ENCODE assay signal across 9 mouse cellular contexts in the genomic region with DNA sequence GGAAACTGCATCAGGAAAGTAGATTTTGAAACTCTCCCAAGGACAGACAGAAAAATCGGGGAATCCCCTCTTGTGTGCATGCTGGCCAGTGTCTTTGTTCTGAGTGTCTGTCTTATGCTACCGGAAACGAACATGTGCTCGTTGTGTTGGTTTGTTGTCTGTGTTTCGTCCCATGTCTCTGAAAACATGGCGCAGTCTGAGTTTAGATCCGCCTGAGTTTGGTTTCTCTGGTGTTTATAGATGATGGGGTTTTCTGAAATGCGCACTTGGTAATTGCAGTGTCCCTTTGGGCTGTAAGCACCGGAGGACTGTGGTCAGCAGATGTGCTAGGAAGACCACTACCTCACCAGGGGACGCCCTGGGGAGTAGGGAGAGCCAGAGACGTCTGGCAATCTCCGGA. TPM values are rescaled to one million over a fixed set of nuclear protein-coding genes. Genes with fewer than 3 reads are reported as not detected.
A peak's percentile ranks its signal among the peaks of the same experiment; 100 is the strongest.
DNase-seq lines count a peak whose midpoint lies in the region; ATAC-seq lines count a peak whose summit lies in the region.
"Had no signal": no experiment of that assay in that cellular context is flagged by ENCODE, and none has a peak within 500 bp of the region (broad histone marks: within the 10 kb centered on the region; RNA-seq: fewer than 3 reads in every experiment).

No protein-coding gene starts in this region.

- peak overlapping the region; percentile 42 for H3K4me2 ChIP-seq in embryonic facial prominence, embryonic 11.5 days (ENCODE audit: low read depth, low read length)
- H3K4me2 ChIP-seq in hindbrain, embryonic 11.5 days (replicated peaks; ENCODE audit: low read depth, low read length) = peak overlapping the region; percentile 37
- peak overlapping the region; percentile 47 for H3K4me2 ChIP-seq in liver, embryonic 16.5 days (ENCODE audit: low read depth, low read length)
- H3K4me2 ChIP-seq in stomach, embryonic 14.5 days (replicated peaks; ENCODE audit: low read depth, low read length) = peak overlapping the region; percentile 43

- ATAC-seq in embryonic facial prominence, embryonic 11.5 days (replicated peaks; ENCODE audit: insufficient number of reproducible peaks, low FRiP score, low TSS enrichment, low read depth) = no peak
- ATAC-seq in hindbrain, embryonic 11.5 days (ENCODE audit: low FRiP score) = no peak
- ATAC-seq in liver, embryonic 16.5 days (ENCODE audit: low read depth) = no peak
- no peak for ATAC-seq in stomach, embryonic 14.5 days (ENCODE audit: insufficient number of reproducible peaks, insufficient read depth, low FRiP score, low read depth)
- ATAC-seq in megakaryocyte-erythroid progenitor cell, adult 5-6 weeks (replicated peaks; ENCODE audit: low FRiP score, low TSS enrichment, poor library complexity, severe bottlenecking) = no peak

- H3K4me3 ChIP-seq in embryonic facial prominence, embryonic 11.5 days (ENCODE audit: low read depth, low read length) = peak overlapping the region; percentile 17; the same call in 1 of the 2 replicates
- H3K4me3 ChIP-seq in hindbrain, embryonic 11.5 days (ENCODE audit: low read depth, low read length) = no peak overlapping the region
- peak overlapping the region; percentile 39 for H3K4me3 ChIP-seq in liver, embryonic 16.5 days (ENCODE audit: low read depth, low read length)
- peak overlapping the region; percentile 27 for H3K4me3 ChIP-seq in stomach, embryonic 14.5 days (ENCODE audit: low read depth, low read length)

- H3K9ac ChIP-seq in embryonic facial prominence, embryonic 11.5 days (replicated peaks; ENCODE audit: low read length) = peak overlapping the region; percentile 37
- 0 out of 2 replicates have a peak overlapping the region, but pooled peaks have one; percentile 19 for H3K9ac ChIP-seq in hindbrain, embryonic 11.5 days (ENCODE audit: low read depth, low read length)
- H3K9ac ChIP-seq in liver, embryonic 16.5 days (ENCODE audit: low read depth, low read length) = no peak overlapping the region
- 0 out of 2 replicates have a peak overlapping the region, but pooled peaks have one; percentile 33 for H3K9ac ChIP-seq in stomach, embryonic 14.5 days (replicated peaks; ENCODE audit: low read depth, low read length)

- peak; percentile 0 for DNase-seq in right cerebral cortex, adult 18-20 months
- no peak for DNase-seq in right cerebral cortex, postnatal 4 days
- peak; percentile 11 for DNase-seq in embryonic facial prominence, embryonic 11.5 days (ENCODE audit: low spot score)
- peak; percentile 41 for DNase-seq in hindbrain, embryonic 11.5 days (ENCODE audit: low spot score)
- DNase-seq in left cerebral cortex, adult 9 months (ENCODE audit: low spot score in 2 of 2) = no peak

- H3K27me3 ChIP-seq in embryonic facial prominence, embryonic 11.5 days (ENCODE audit: control insufficient read depth, insufficient read depth, low read length) = no peaks in the 10 kb centered on the region
- no peaks in the 10 kb centered on the region for H3K27me3 ChIP-seq in hindbrain, embryonic 11.5 days (ENCODE audit: control insufficient read depth, insufficient read depth, low read length)
- no peaks in the 10 kb centered on the region for H3K27me3 ChIP-seq in liver, embryonic 16.5 days (ENCODE audit: control insufficient read depth, insufficient read depth, low read depth, low read length)
- no peaks in the 10 kb centered on the region for H3K27me3 ChIP-seq in stomach, embryonic 14.5 days (ENCODE audit: control insufficient read depth, insufficient read depth, low read length)

- no peaks in the 10 kb centered on the region for H3K9me3 ChIP-seq in embryonic facial prominence, embryonic 11.5 days (replicated peaks; ENCODE audit: control insufficient read depth, low read length)
- H3K9me3 ChIP-seq in hindbrain, embryonic 11.5 days (ENCODE audit: control insufficient read depth, low read length) = no peaks in the 10 kb centered on the region
- no peaks in the 10 kb centered on the region for H3K9me3 ChIP-seq in liver, embryonic 16.5 days (replicated peaks; ENCODE audit: control insufficient read depth, low read length)
- no peaks in the 10 kb centered on the region for H3K9me3 ChIP-seq in stomach, embryonic 14.5 days (ENCODE audit: control insufficient read depth, low read depth, low read length)

- 15% methylated on average over 12 of the region's 12 CpGs for WGBS in embryonic facial prominence, embryonic 11.5 days
- 19% methylated on average over 12 of the region's 12 CpGs for WGBS in hindbrain, embryonic 11.5 days
- WGBS in liver, embryonic 16.5 days (ENCODE audit: insufficient replicate concordance) = 7% methylated on average over 12 of the region's 12 CpGs
- 9% methylated on average over 12 of the region's 12 CpGs for WGBS in stomach, embryonic 14.5 days

- no peaks in the 10 kb centered on the region for H3K4me1 ChIP-seq in embryonic facial prominence, embryonic 11.5 days (ENCODE audit: control insufficient read depth, insufficient read depth, low read length)
- no peaks in the 10 kb centered on the region for H3K4me1 ChIP-seq in hindbrain, embryonic 11.5 days (replicated peaks; ENCODE audit: control insufficient read depth, insufficient read depth, low read length)
- H3K4me1 ChIP-seq in liver, embryonic 16.5 days (ENCODE audit: control insufficient read depth, low read depth, low read length) = no peaks in the 10 kb centered on the region
- H3K4me1 ChIP-seq in stomach, embryonic 14.5 days (ENCODE audit: control insufficient read depth, insufficient read depth, low read length) = no peaks in the 10 kb centered on the region

- H3K36me3 ChIP-seq in embryonic facial prominence, embryonic 11.5 days (replicated peaks; ENCODE audit: control insufficient read depth, insufficient read depth, low read depth, low read length) = no peaks in the 10 kb centered on the region
- no peaks in the 10 kb centered on the region for H3K36me3 ChIP-seq in hindbrain, embryonic 11.5 days (ENCODE audit: control insufficient read depth, insufficient read depth, low read length)
- no peaks in the 10 kb centered on the region for H3K36me3 ChIP-seq in liver, embryonic 16.5 days (ENCODE audit: control insufficient read depth, insufficient read depth)
- H3K36me3 ChIP-seq in stomach, embryonic 14.5 days (ENCODE audit: control insufficient read depth, insufficient read depth, low read length) = no peaks in the 10 kb centered on the region

- H3K27ac ChIP-seq in embryonic facial prominence, embryonic 11.5 days (replicated peaks; ENCODE audit: low read depth, low read length) = no peak overlapping the region
- H3K27ac ChIP-seq in hindbrain, embryonic 11.5 days (ENCODE audit: low read depth, low read length) = no peak overlapping the region
- H3K27ac ChIP-seq in liver, embryonic 16.5 days (ENCODE audit: low read length) = no peak overlapping the region
- H3K27ac ChIP-seq in stomach, embryonic 14.5 days (ENCODE audit: low read length) = 0 out of 2 replicates have a peak overlapping the region, but pooled peaks have one; percentile 49

RNA-seq across cellular contexts. Expression of a gene that starts 9.3 kb away (rescaled TPM):
- not detected in 2 replicates for polyA plus RNA-seq in embryonic facial prominence, embryonic 11.5 days (2014; fragmentation: Nextera tagmentation; extraction: Ambion mirVana)
- not detected in 2 replicates for polyA plus RNA-seq in hindbrain, embryonic 11.5 days (2014; fragmentation: Nextera tagmentation; extraction: Ambion mirVana)
- not detected in 2 replicates for polyA plus RNA-seq in liver, embryonic 16.5 days (2015; fragmentation: Nextera tagmentation; extraction: Ambion mirVana)
- not detected in 2 replicates for polyA plus RNA-seq in stomach, embryonic 14.5 days (2014; fragmentation: Nextera tagmentation; extraction: Ambion mirVana)
- total RNA-seq in megakaryocyte-erythroid progenitor cell, adult 5-6 weeks (2014; fragmentation: Nextera tagmentation) = not detected in 2 replicates
- total RNA-seq in megakaryocyte-erythroid progenitor cell, adult 5-6 weeks (2017) = not detected in 2 replicates
- total RNA-seq: common myeloid progenitor, adult 5-6 weeks had no signal

RNA-seq across cellular contexts. Expression of a gene that starts 21.3 kb away (rescaled TPM):
- 0.04 TPM in 1 of 2 replicates, not detected in the other for polyA plus RNA-seq in embryonic facial prominence, embryonic 11.5 days (2014; fragmentation: Nextera tagmentation; extraction: Ambion mirVana)
- polyA plus RNA-seq in hindbrain, embryonic 11.5 days (2014; fragmentation: Nextera tagmentation; extraction: Ambion mirVana) = 0.03 and 0.12 TPM in 2 replicates
- polyA plus RNA-seq in liver, embryonic 16.5 days (2015; fragmentation: Nextera tagmentation; extraction: Ambion mirVana) = not detected in 2 replicates
- 0.08 TPM in 1 of 2 replicates, not detected in the other for polyA plus RNA-seq in stomach, embryonic 14.5 days (2014; fragmentation: Nextera tagmentation; extraction: Ambion mirVana)
- total RNA-seq in megakaryocyte-erythroid progenitor cell, adult 5-6 weeks (2014; fragmentation: Nextera tagmentation) = not detected in 2 replicates
- total RNA-seq in megakaryocyte-erythroid progenitor cell, adult 5-6 weeks (2017) = not detected in 2 replicates
- total RNA-seq: common myeloid progenitor, adult 5-6 weeks had no signal

RNA-seq across cellular contexts. Expression of a gene that starts 26.9 kb away (rescaled TPM):
- polyA plus RNA-seq in embryonic facial prominence, embryonic 11.5 days (2014; fragmentation: Nextera tagmentation; extraction: Ambion mirVana) = not detected in 2 replicates
- polyA plus RNA-seq in hindbrain, embryonic 11.5 days (2014; fragmentation: Nextera tagmentation; extraction: Ambion mirVana) = not detected in 2 replicates
- polyA plus RNA-seq in liver, embryonic 16.5 days (2015; fragmentation: Nextera tagmentation; extraction: Ambion mirVana) = 0.07 and 0.11 TPM in 2 replicates
- polyA plus RNA-seq in stomach, embryonic 14.5 days (2014; fragmentation: Nextera tagmentation; extraction: Ambion mirVana) = 0.12 TPM in 1 of 2 replicates, not detected in the other
- total RNA-seq in megakaryocyte-erythroid progenitor cell, adult 5-6 weeks (2014; fragmentation: Nextera tagmentation) = 3.3 TPM in 1 of 2 replicates, not detected in the other
- not detected in 2 replicates for total RNA-seq in megakaryocyte-erythroid progenitor cell, adult 5-6 weeks (2017)
- total RNA-seq: common myeloid progenitor, adult 5-6 weeks had no signal

RNA-seq across cellular contexts. Expression of a gene that starts 43.0 kb away (rescaled TPM):
- polyA plus RNA-seq in embryonic facial prominence, embryonic 11.5 days (2014; fragmentation: Nextera tagmentation; extraction: Ambion mirVana) = 1.7 and 2.1 TPM in 2 replicates
- polyA plus RNA-seq in hindbrain, embryonic 11.5 days (2014; fragmentation: Nextera tagmentation; extraction: Ambion mirVana) = 1.7 and 1.9 TPM in 2 replicates
- polyA plus RNA-seq in liver, embryonic 16.5 days (2015; fragmentation: Nextera tagmentation; extraction: Ambion mirVana) = 1.1 and 1.5 TPM in 2 replicates
- 6.0 and 6.7 TPM in 2 replicates for polyA plus RNA-seq in stomach, embryonic 14.5 days (2014; fragmentation: Nextera tagmentation; extraction: Ambion mirVana)
- not detected in 2 replicates for total RNA-seq in megakaryocyte-erythroid progenitor cell, adult 5-6 weeks (2014; fragmentation: Nextera tagmentation)
- not detected in 2 replicates for total RNA-seq in megakaryocyte-erythroid progenitor cell, adult 5-6 weeks (2017)

Comparison
In these comparisons a context has a peak if more than half of its experiments do, and no peak if none do; other contexts are left out.
1. DNase-seq: peak in right cerebral cortex, adult 18-20 months (single experiment), embryonic facial prominence, embryonic 11.5 days (single experiment) and hindbrain, embryonic 11.5 days (single experiment); none in right cerebral cortex, postnatal 4 days (single experiment) and left cerebral cortex, adult 9 months (0 of 2).
2. Peak in every context shown above with its lines, with median percentiles within 50 percentile points of each other: H3K4me2 ChIP-seq.